Mouse (Mus musculus): ENCODE results near the gene Btg4. TPM values are rescaled to one million over a fixed set of nuclear protein-coding genes. Genes with fewer than 3 reads are reported as not detected.

Gene Btg4
- polyA plus RNA-seq, 1 experiment = 10.2 TPM

GRCm38 (mm10) chr9:51143437-51143836 is 82.7 kb downstream of the Btg4 start:
- no peaks in the 10 kb centered on the region for H3K36me3 ChIP-seq (ENCODE audit: control insufficient read depth, insufficient read depth, low read length)

GRCm38 (mm10) chr9:51144218-51144617 is 83.5 kb downstream of the Btg4 start:
- Histone ChIP-seq H3K4me1 (ENCODE audit: control insufficient read depth, insufficient read depth, low read length) (no peaks in the 10 kb centered on the region), H3K27me3 (ENCODE audit: control insufficient read depth, insufficient read depth, low read length) (no peaks in the 10 kb centered on the region), H3K36me3 (ENCODE audit: control insufficient read depth, insufficient read depth, low read length) (no peaks in the 10 kb centered on the region), H3K4me3 (ENCODE audit: control insufficient read depth, low read depth, low read length) (no peak overlapping the region), H3K27ac (ENCODE audit: control insufficient read depth, insufficient read depth, low read depth, low read length) (no peak overlapping the region)
- TF ChIP-seq CTCF (IDR thresholded peaks at IDR 0.05; ENCODE audit: control insufficient read depth, insufficient read depth, insufficient replicate concordance, low read depth, low read length) = no peak
- no peak for TF ChIP-seq POLR2A (IDR thresholded peaks at IDR 0.05; ENCODE audit: control insufficient read depth, low read depth, low read length)

More at GRCm38 (mm10) chr9:51143437-51143836, 82.7 kb downstream of the Btg4 start:
- TF ChIP-seq POLR2A (IDR thresholded peaks at IDR 0.05; ENCODE audit: control insufficient read depth, low read depth, low read length) = no peak
- no peak for TF ChIP-seq CTCF (IDR thresholded peaks at IDR 0.05; ENCODE audit: control insufficient read depth, insufficient read depth, insufficient replicate concordance, low read depth, low read length)
- Histone ChIP-seq H3K27me3 (ENCODE audit: control insufficient read depth, insufficient read depth, low read length) (no peaks in the 10 kb centered on the region), H3K4me1 (ENCODE audit: control insufficient read depth, insufficient read depth, low read length) (no peaks in the 10 kb centered on the region), H3K27ac (ENCODE audit: control insufficient read depth, insufficient read depth, low read depth, low read length) (no peak overlapping the region), H3K4me3 (ENCODE audit: control insufficient read depth, low read depth, low read length) (no peak overlapping the region)

- TF ChIP-seq POLR2A (IDR thresholded peaks at IDR 0.05; ENCODE audit: control insufficient read depth, low read depth, low read length) (no peak), CTCF (IDR thresholded peaks at IDR 0.05; ENCODE audit: control insufficient read depth, insufficient read depth, insufficient replicate concordance, low read depth, low read length) (no peak)
- no peaks in the 10 kb centered on the region; the same call in 1 of the 2 replicates for H3K4me1 ChIP-seq (ENCODE audit: control insufficient read depth, insufficient read depth, low read length)
Measured at GRCm38 (mm10) chr9:51146496-51146895, 85.8 kb downstream of the Btg4 start.

GRCm38 (mm10) chr9:51147294-51147693 is 86.6 kb downstream of the Btg4 start:
- H3K4me3 ChIP-seq (ENCODE audit: control insufficient read depth, low read depth, low read length) = no peak overlapping the region
- no peak for TF ChIP-seq CTCF (IDR thresholded peaks at IDR 0.05; ENCODE audit: control insufficient read depth, insufficient read depth, insufficient replicate concordance, low read depth, low read length)
- no peak for TF ChIP-seq POLR2A (IDR thresholded peaks at IDR 0.05; ENCODE audit: control insufficient read depth, low read depth, low read length)
- H3K27me3 ChIP-seq (ENCODE audit: control insufficient read depth, insufficient read depth, low read length) = no peaks in the 10 kb centered on the region
- H3K27ac ChIP-seq (ENCODE audit: control insufficient read depth, insufficient read depth, low read depth, low read length) = no peak overlapping the region
- no peaks in the 10 kb centered on the region for H3K36me3 ChIP-seq (ENCODE audit: control insufficient read depth, insufficient read depth, low read length)
- peaks cover 2% of the 10 kb centered on the region; the same call in 1 of the 2 replicates for H3K4me1 ChIP-seq (ENCODE audit: control insufficient read depth, insufficient read depth, low read length)

More at GRCm38 (mm10) chr9:51146496-51146895, 85.8 kb downstream of the Btg4 start:
- Histone ChIP-seq H3K27ac (ENCODE audit: control insufficient read depth, insufficient read depth, low read depth, low read length) (no peak overlapping the region), H3K27me3 (ENCODE audit: control insufficient read depth, insufficient read depth, low read length) (no peaks in the 10 kb centered on the region), H3K4me3 (ENCODE audit: control insufficient read depth, low read depth, low read length) (no peak overlapping the region), H3K36me3 (ENCODE audit: control insufficient read depth, insufficient read depth, low read length) (no peaks in the 10 kb centered on the region)

GRCm38 (mm10) chr9:51152079-51152752 is 91.5 kb downstream of the Btg4 start:
- Histone ChIP-seq H3K27me3 (ENCODE audit: control insufficient read depth, insufficient read depth, low read length) (no peaks in the 10 kb centered on the region), H3K27ac (ENCODE audit: control insufficient read depth, insufficient read depth, low read depth, low read length) (no peak overlapping the region), H3K4me3 (ENCODE audit: control insufficient read depth, low read depth, low read length) (no peak overlapping the region), H3K4me1 (ENCODE audit: control insufficient read depth, insufficient read depth, low read length) (peaks cover 2% of the 10 kb centered on the region; the same call in 1 of the 2 replicates), H3K36me3 (ENCODE audit: control insufficient read depth, insufficient read depth, low read length) (no peaks in the 10 kb centered on the region)
- peak; percentile 25; the same call in 1 of the 2 replicates for TF ChIP-seq CTCF (IDR thresholded peaks at IDR 0.05; ENCODE audit: control insufficient read depth, insufficient read depth, insufficient replicate concordance, low read depth, low read length)
- no peak for TF ChIP-seq POLR2A (IDR thresholded peaks at IDR 0.05; ENCODE audit: control insufficient read depth, low read depth, low read length)

GRCm38 (mm10) chr9:51161771-51162388 is 101.2 kb downstream of the Btg4 start:
- Histone ChIP-seq H3K4me3 (ENCODE audit: control insufficient read depth, low read depth, low read length) (no peak overlapping the region), H3K27me3 (ENCODE audit: control insufficient read depth, insufficient read depth, low read length) (no peaks in the 10 kb centered on the region), H3K36me3 (ENCODE audit: control insufficient read depth, insufficient read depth, low read length) (no peaks in the 10 kb centered on the region), H3K27ac (ENCODE audit: control insufficient read depth, insufficient read depth, low read depth, low read length) (no peak overlapping the region), H3K4me1 (ENCODE audit: control insufficient read depth, insufficient read depth, low read length) (no peaks in the 10 kb centered on the region)
- TF ChIP-seq CTCF (IDR thresholded peaks at IDR 0.05; ENCODE audit: control insufficient read depth, insufficient read depth, insufficient replicate concordance, low read depth, low read length) (peak; percentile 85; the same call in 1 of the 2 replicates), POLR2A (IDR thresholded peaks at IDR 0.05; ENCODE audit: control insufficient read depth, low read depth, low read length) (no peak)

GRCm38 (mm10) chr9:51163989-51164388 is 103.3 kb downstream of the Btg4 start:
- Histone ChIP-seq H3K27ac (ENCODE audit: control insufficient read depth, insufficient read depth, low read depth, low read length) (no peak overlapping the region), H3K4me3 (ENCODE audit: control insufficient read depth, low read depth, low read length) (no peak overlapping the region), H3K36me3 (ENCODE audit: control insufficient read depth, insufficient read depth, low read length) (no peaks in the 10 kb centered on the region), H3K4me1 (ENCODE audit: control insufficient read depth, insufficient read depth, low read length) (no peaks in the 10 kb centered on the region), H3K27me3 (ENCODE audit: control insufficient read depth, insufficient read depth, low read length) (no peaks in the 10 kb centered on the region)
- TF ChIP-seq POLR2A (IDR thresholded peaks at IDR 0.05; ENCODE audit: control insufficient read depth, low read depth, low read length) (no peak), CTCF (IDR thresholded peaks at IDR 0.05; ENCODE audit: control insufficient read depth, insufficient read depth, insufficient replicate concordance, low read depth, low read length) (no peak)

All from testis, adult 2 months (tissue).